Comparison of ENCODE assay signal across 11 mouse cellular contexts in the genomic region with DNA sequence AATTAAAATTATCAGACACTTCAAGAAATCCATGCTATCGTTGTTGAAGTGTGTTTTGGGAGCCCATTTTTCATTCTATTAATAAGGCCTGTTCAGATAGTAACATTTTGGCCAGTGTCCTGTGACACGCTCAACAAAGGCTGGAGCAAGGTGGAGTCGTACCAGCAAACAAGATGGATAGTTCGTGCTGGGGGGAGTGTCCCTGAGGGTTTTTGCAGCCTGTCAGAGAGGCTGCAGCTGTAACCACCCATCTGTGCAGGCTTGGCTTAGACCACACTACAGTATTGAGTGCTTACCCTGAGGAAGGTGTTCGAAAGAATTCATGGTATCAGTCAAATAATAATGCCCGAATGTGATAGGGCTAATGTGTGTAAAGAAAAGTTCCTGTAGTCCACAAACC.
DNase-seq lines count a peak whose midpoint lies in the region; ATAC-seq and TF ChIP-seq lines count a peak whose summit lies in the region.
"Had no signal": no experiment of that assay in that cellular context is flagged by ENCODE, and none has a peak within 500 bp of the region (broad histone marks: within the 10 kb centered on the region; RNA-seq: fewer than 3 reads in every experiment).

No protein-coding gene starts in this region.

- peak; percentile 56 for ATAC-seq in forebrain, embryonic 14.5 days
- ATAC-seq in hindbrain, embryonic 14.5 days (ENCODE audit: low FRiP score), result peak; percentile 60; the same call in 1 of the 2 replicates

- no peak overlapping the region for H3K9ac ChIP-seq in forebrain, embryonic 14.5 days (ENCODE audit: low read length)
- no peak overlapping the region for H3K9ac ChIP-seq in hindbrain, embryonic 14.5 days

- 58% methylated on average over 6 of the region's 6 CpGs for WGBS in forebrain, embryonic 14.5 days
- WGBS in forebrain, embryonic 10.5 days, result 90% methylated on average over 6 of the region's 6 CpGs
- 48% methylated on average over 6 of the region's 6 CpGs for WGBS in hindbrain, embryonic 14.5 days

- H3K9me3 ChIP-seq in forebrain, embryonic 14.5 days (replicated peaks; ENCODE audit: control insufficient read depth, low read length), result no peaks in the 10 kb centered on the region
- no peaks in the 10 kb centered on the region for H3K9me3 ChIP-seq in forebrain, embryonic 10.5 days
- H3K9me3 ChIP-seq in hindbrain, embryonic 14.5 days (ENCODE audit: control insufficient read depth, low read length), result no peaks in the 10 kb centered on the region

- H3K4me1 ChIP-seq in forebrain, embryonic 14.5 days (ENCODE audit: control insufficient read depth, insufficient read depth, low read length), result peaks cover 44% of the 10 kb centered on the region
- peaks cover 12% of the 10 kb centered on the region; the same call in 1 of the 2 replicates for H3K4me1 ChIP-seq in forebrain, embryonic 10.5 days
- peaks cover 28% of the 10 kb centered on the region for H3K4me1 ChIP-seq in hindbrain, embryonic 14.5 days (replicated peaks; ENCODE audit: control insufficient read depth, insufficient read depth, low read length)

- no peak for TF ChIP-seq POLR2A in brain, embryonic 14.5 days (IDR thresholded peaks at IDR 0.05; ENCODE audit: borderline replicate concordance, extremely low read depth, insufficient read depth, insufficient read length, poor library complexity, severe bottlenecking)

- H3K27ac ChIP-seq in forebrain, embryonic 14.5 days (ENCODE audit: low read depth, low read length), result peak overlapping the region; percentile 89; the same call in 1 of the 2 replicates
- no peak overlapping the region for H3K27ac ChIP-seq in forebrain, embryonic 10.5 days
- peak overlapping the region; percentile 74 for H3K27ac ChIP-seq in hindbrain, embryonic 14.5 days

- H3K4me3 ChIP-seq in forebrain, embryonic 14.5 days (ENCODE audit: low read depth, low read length), result no peak overlapping the region
- no peak overlapping the region for H3K4me3 ChIP-seq in forebrain, embryonic 10.5 days
- no peak overlapping the region for H3K4me3 ChIP-seq in hindbrain, embryonic 14.5 days (replicated peaks; ENCODE audit: low read length)
- H3K4me3 ChIP-seq: left cerebral cortex, adult 2 months; myocyte had no signal

- peak; percentile 68 for DNase-seq in forebrain, embryonic 14.5 days (ENCODE audit: low spot score)
- DNase-seq in forebrain, embryonic 10.5 days (ENCODE audit: extremely low spot score, low spot score), result no peak
- DNase-seq in left cerebral cortex, postnatal 4 days, result peak; percentile 70
- no peak for DNase-seq in left cerebral cortex, postnatal 25 days (ENCODE audit: low spot score in 2 of 2)
- peak; percentile 75 for DNase-seq in brain, embryonic 14.5 days (ENCODE audit: low read depth)
- DNase-seq in hindbrain, embryonic 14.5 days (ENCODE audit: low spot score), result no peak
- no peak for DNase-seq in ovary, adult 18-20 months (ENCODE audit: low spot score)
- DNase-seq: lung, postnatal 10 days; thymus, postnatal 4 days had no signal

- intact Hi-C loops in left cerebral cortex, postnatal 4 days (cut with DNase I), result no loop called here
- intact Hi-C loops in left cerebral cortex, postnatal 25 days (cut with DNase I), result loop anchor here (5.0 kb wide), 1 partner anchor 140 kb away; a partner anchor contains a TSS

- H3K36me3 ChIP-seq in forebrain, embryonic 14.5 days (ENCODE audit: control insufficient read depth, insufficient read depth, low read length), result no peaks in the 10 kb centered on the region
- H3K36me3 ChIP-seq in forebrain, embryonic 10.5 days (replicated peaks), result peaks cover 5% of the 10 kb centered on the region; the same call in 1 of the 2 replicates
- no peaks in the 10 kb centered on the region for H3K36me3 ChIP-seq in hindbrain, embryonic 14.5 days (replicated peaks; ENCODE audit: control insufficient read depth, insufficient read depth)

- H3K27me3 ChIP-seq in forebrain, embryonic 14.5 days (replicated peaks; ENCODE audit: control insufficient read depth, insufficient read depth, low read length), result no peaks in the 10 kb centered on the region
- H3K27me3 ChIP-seq in forebrain, embryonic 10.5 days (ENCODE audit: poor library complexity, severe bottlenecking), result no peaks in the 10 kb centered on the region
- H3K27me3 ChIP-seq in hindbrain, embryonic 14.5 days (ENCODE audit: control insufficient read depth, insufficient read depth, low read length), result no peaks in the 10 kb centered on the region

- no peak for TF ChIP-seq CTCF in brain, embryonic 14.5 days (IDR thresholded peaks at IDR 0.05; ENCODE audit: borderline replicate concordance, extremely low read depth, insufficient read depth, insufficient read length)

- no peak overlapping the region for H3K4me2 ChIP-seq in forebrain, embryonic 14.5 days (ENCODE audit: low read length)
- H3K4me2 ChIP-seq in hindbrain, embryonic 14.5 days (replicated peaks), result no peak overlapping the region

Comparison
In these comparisons a context has a peak if more than half of its experiments do, and no peak if none do; other contexts are left out.
1. DNase-seq: peak in forebrain, embryonic 14.5 days (single experiment), left cerebral cortex, postnatal 4 days (single experiment) and brain, embryonic 14.5 days (single experiment); none in forebrain, embryonic 10.5 days (single experiment), left cerebral cortex, postnatal 25 days (0 of 2), hindbrain, embryonic 14.5 days (single experiment) and ovary, adult 18-20 months (single experiment).